Mouse (Mus musculus) heart, postnatal 4 days (tissue): ENCODE results near the gene Atp5g1. TPM values are rescaled to one million over a fixed set of nuclear protein-coding genes. Genes with fewer than 3 reads are reported as not detected.
"Not testable (repeated sequence)": the region's sequence is repeated elsewhere in the genome, so short reads cannot be mapped to it uniquely, and the experiment has no call there.

Source experiments
- DNase-seq: peaks from one replicate; pipeline ENCODE4 v3.0.0; 2021
- total RNA-seq, 2 experiments: library from RNA; stranded (reverse); gene quantifications; 2 replicates each; pipeline ENCODE4 v1.2.3; 2021

Gene Atp5g1
- 1,000 to 10,000 TPM; 2,269 to 2,363 TPM for total RNA-seq

GRCm38 (mm10) chr11:96075509-96076220, at the start of gene Atp5g1:
TSS of gene Atp5g1 (minus strand) at chr11:96075670.
- peak; percentile 98 for DNase-seq

GRCm38 (mm10) chr11:96124052-96124914, 48.8 kb upstream of the Atp5g1 start:
- peak; percentile 43 for DNase-seq

- DNase-seq: not testable (repeated sequence)
Observed at GRCm38 (mm10) chr11:96122806-96123205, 47.3 kb upstream of the Atp5g1 start.

- no peak for DNase-seq
Observed at GRCm38 (mm10) chr11:96119401-96119800, 43.9 kb upstream of the Atp5g1 start.

- DNase-seq: not testable (repeated sequence)
Observed at GRCm38 (mm10) chr11:96116925-96117324, 41.5 kb upstream of the Atp5g1 start.

DNA sequence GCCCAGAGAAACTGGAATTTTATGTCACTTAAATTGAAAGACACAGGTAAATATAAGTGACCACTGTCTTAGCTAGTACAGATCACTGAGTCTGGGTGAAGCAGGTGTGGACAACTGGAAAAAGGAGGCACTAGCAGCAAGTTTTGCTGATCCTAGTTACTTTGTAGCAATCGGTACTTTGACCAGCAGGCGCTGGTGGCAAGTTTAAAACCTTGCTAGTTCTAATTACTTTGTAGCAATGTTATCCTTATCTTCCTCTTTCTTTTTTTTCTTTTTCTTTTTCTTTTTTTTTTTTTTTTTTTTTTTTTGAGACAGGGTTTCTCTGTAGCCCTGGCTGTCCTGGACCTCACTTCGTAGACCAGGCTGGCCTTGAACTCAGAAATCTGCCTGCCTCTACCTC, 40.6 kb upstream of the Atp5g1 start:
- no peak for DNase-seq

- no peak for DNase-seq
Observed at GRCm38 (mm10) chr11:96115416-96115815, 39.9 kb upstream of the Atp5g1 start.

- no peak for DNase-seq
Observed at GRCm38 (mm10) chr11:96114077-96114476, 38.6 kb upstream of the Atp5g1 start.

DNA sequence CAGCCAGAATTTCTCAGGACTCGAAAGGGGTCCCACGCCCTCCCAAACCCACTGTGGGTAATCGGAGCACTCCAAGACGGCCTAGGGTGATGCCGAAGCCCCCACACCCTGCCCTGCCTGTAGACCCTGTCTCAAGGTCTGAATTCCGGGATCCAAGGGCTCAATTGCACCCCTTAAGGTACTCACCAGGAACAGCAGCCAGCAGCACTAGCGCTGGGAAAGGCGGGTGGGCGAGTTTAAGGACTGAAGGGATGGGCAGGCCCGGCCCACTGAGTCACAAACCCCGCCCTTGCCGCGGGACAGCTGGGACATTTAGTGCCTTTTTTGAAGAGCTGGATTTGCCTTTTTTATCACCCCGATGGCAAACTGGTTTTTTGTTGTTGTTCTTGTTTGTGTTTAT, 36.3 kb upstream of the Atp5g1 start, which contains the start of gene Calcoco2:
Calcoco2 (minus strand) TSS at position 214 of the 400 bp plus-strand sequence.
- DNase-seq: no peak

GRCm38 (mm10) chr11:96110950-96111349, 35.5 kb upstream of the Atp5g1 start:
- DNase-seq: not testable (repeated sequence)

DNA sequence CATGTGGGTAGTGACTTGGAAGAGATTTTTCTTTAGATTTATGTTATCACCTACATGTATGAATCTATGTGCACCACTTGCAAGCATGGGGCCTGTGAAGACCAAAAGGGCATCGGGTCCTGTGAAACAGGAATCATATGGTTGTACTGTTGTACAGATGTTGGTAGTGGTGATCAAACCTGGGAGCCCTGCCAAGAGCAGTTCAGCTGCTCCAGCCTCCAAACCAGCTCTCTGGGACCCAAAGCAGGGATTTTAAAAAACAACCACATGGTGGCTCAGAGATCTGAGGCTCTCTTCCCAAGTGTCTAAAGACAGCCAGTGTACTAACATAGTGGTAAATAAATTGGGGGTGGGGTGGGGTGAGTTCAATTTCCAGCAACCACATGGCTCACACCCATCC, 32.9 kb upstream of the Atp5g1 start:
- no peak for DNase-seq

DNA sequence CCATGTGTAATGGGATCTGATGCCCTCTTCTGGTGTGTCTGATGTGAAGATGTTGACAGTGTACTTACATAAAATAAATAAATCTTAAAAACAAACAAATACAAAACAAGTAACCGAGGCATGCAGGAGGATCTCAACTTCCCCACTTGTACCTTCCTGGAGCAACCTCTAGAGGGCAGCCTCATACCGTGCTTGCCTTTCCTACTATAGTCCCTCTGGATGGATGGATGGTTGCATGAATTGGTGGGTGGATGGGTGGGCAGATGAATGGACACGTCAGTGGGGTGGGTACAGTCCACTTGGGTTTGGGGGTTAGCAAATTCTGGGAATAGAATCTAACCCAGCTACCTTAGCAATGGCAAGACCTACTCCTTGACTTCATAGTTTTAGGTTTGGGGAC, 17.9 kb upstream of the Atp5g1 start:
- DNase-seq: peak; percentile 75

- DNase-seq: peak; percentile 29
Observed at GRCm38 (mm10) chr11:96092674-96093291, 17.3 kb upstream of the Atp5g1 start.

DNA sequence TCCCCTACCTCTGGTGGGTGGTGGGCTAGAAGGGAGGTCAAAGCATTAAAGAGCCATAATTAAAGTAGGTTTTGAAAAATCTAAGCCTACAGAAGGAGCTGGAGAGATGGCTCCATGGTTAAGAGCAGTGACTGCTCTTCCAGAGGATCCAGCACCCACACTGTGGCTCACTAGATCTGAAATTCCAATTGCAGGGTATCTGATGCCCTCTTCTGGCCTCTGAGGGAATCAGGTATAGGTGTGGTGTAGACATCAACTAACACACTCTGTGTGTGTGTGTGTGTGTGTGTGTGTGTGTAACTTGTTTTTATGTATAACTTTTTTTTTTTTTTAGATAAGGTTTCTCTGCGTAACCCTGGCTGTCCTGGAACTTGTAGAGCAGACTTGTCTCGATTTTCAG, 15.6 kb upstream of the Atp5g1 start:
- peak; percentile 26 for DNase-seq

GRCm38 (mm10) chr11:96087981-96088380, 12.5 kb upstream of the Atp5g1 start:
- DNase-seq: no peak

DNA sequence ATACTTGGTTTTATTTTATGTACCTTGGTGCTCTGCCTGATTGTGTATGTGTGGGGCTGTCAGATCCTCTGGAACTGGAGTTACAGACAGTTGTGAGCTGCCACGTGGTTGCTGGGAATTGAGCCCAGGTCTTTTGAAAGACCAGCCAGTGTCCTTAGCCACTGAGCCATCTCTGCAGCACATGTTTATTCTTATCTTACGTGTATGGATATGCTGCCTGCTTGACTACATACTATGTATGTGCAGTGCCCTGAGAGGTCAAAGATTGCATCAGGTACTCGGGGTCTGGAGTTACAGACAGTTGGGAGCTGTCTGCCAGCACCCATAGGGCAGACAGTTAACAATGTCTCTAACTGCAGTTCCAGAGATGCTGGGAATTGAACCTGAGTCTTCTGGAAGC, 7.2 kb upstream of the Atp5g1 start:
- no peak for DNase-seq

- DNase-seq: peak; percentile 46
Observed at GRCm38 (mm10) chr11:96080736-96081135, 5.3 kb upstream of the Atp5g1 start.

GRCm38 (mm10) chr11:96076221-96077105, 993 bp upstream of the Atp5g1 start:
- DNase-seq: no peak

GRCm38 (mm10) chr11:96075177-96075508, 327 bp downstream of the Atp5g1 start:
- no peak for DNase-seq

DNA sequence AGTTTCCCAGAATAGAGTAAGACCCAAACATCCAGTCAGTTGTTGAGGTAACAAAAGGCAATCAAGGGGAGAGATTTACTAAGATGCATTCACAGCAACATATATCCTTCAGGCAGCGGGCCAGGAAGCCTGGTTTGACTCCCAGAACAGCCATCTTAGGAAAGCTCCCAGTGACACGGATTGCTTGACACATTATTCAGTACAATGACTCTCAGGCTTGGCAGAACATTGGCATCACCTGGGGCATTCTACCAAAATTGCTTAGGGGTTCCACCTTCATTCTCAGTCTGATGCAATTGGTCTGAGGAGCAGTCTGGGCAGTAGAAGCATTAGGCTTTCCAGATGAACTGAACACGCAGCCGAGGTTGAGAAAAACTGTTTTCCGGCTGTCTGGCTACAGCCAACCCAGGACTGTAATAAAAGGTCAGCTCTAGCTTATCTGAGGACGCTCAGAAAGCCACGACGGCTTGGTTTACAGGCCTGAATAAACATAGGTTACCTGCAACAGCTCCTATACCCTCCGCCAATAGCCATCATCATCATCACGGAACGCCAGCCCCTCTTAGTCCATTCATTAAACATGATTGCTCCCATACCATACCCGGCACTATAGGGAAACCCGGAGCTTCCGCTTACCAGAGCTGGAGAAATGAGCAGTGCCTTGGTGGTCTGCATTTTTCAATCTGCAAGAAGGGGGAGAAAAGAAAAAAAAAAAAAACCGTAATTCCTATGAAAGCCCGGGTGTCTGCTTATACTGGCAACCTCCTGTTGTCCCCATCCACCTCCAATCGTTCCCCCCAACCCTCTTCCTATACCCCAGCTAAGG, 906 bp downstream of the Atp5g1 start:
- peak; percentile 51 for DNase-seq

DNA sequence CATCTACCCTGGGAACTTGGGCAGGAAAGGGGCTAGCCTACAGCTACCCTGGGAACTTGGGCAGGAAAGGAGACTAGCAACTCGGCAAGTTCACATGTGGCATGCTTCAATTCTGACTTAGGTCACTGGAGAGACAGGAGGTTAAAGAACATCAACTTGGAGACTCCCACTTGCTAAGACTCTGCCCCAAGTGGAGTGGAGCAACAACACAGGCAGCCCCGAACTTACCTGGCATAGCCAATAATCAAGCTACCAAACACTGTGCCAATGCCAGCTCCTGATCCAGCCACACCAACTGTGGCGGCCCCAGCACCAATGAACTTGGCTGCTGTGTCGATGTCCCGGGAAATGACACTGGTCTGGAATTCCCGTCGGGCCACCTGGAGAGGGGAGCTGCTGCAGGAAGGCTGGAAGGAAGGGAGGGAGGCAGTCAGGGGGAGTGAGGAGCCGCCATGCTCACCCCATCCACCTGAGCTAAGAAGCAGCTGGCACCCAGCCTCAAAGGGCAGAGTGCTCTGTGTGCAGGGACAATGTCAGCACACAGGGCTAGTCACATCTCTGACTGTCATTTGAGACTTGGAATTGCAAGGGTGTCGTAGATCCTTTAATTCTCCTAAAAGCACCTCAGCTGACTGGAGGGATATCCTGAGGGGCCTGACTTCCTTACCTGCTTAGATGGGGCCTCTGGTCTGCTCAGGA, 2.0 kb downstream of the Atp5g1 start:
- DNase-seq: peak; percentile 16
